Mouse (Mus musculus) G1E (cell line): ENCODE measurements around the gene Pfdn4.
A peak's percentile ranks its signal among the peaks of the same experiment; 100 is the strongest.

ENCODE experiments used
- CTCF ChIP-seq: IDR thresholded peaks from 2 replicates; pipeline ENCODE4 v1.5.1; 2012; ENCODE audit warnings: low read depth, low read length, inconsistent platforms, mixed read lengths
- GATA1 ChIP-seq: IDR thresholded peaks from 2 replicates; pipeline ENCODE4 v1.6.1; 2012; ENCODE audit warnings: borderline replicate concordance, low read length, inconsistent platforms, mixed read lengths
- GATA2 ChIP-seq: IDR thresholded peaks from 2 replicates; pipeline ENCODE4 v1.6.1; 2012; ENCODE audit warnings: low read depth, low read length, inconsistent platforms, borderline replicate concordance
- POLR2AphosphoS5 ChIP-seq: IDR thresholded peaks from 2 replicates; pipeline ENCODE4 v1.6.1; 2012; ENCODE audit warnings: low read depth, low read length, inconsistent platforms; ENCODE audit not compliant: insufficient replicate concordance
- TAL1 ChIP-seq: conservative IDR thresholded peaks from 2 replicates; pipeline ENCODE4 v1.6.1; 2012; ENCODE audit warnings: low read depth, low read length, inconsistent platforms, mixed read lengths

GRCm38 (mm10) chr2:170507734-170508133 is 11.5 kb downstream of the Pfdn4 start:
- TF ChIP-seq CTCF = peak; percentile 44
- TF ChIP-seq GATA1 = no peak
- no peak for TF ChIP-seq TAL1
- TF ChIP-seq POLR2AphosphoS5 = no peak
- TF ChIP-seq GATA2 = no peak
